Mouse (Mus musculus): ENCODE data around the gene St3gal3. TPM values are rescaled to one million over a fixed set of nuclear protein-coding genes. Genes with fewer than 3 reads are reported as not detected.

St3gal3 gene
- total RNA-seq, 2 experiments from 2014 or later, result 43.3 to 45.3 TPM

GRCm38 (mm10) chr4:117923450-117923849, 211.3 kb downstream of the St3gal3 start:
- DNase-seq, result no peak

GRCm38 (mm10) chr4:117921358-117921757, 213.4 kb downstream of the St3gal3 start:
- no peak for DNase-seq

- DNase-seq, result no peak
Measured at GRCm38 (mm10) chr4:117918762-117919161, 216.0 kb downstream of the St3gal3 start.

GRCm38 (mm10) chr4:117918261-117918660, 216.5 kb downstream of the St3gal3 start:
- DNase-seq, result no peak

GRCm38 (mm10) chr4:117917847-117918246, 216.9 kb downstream of the St3gal3 start:
- DNase-seq, result no peak

- DNase-seq, result no peak
Measured at GRCm38 (mm10) chr4:117917402-117917801, 217.3 kb downstream of the St3gal3 start.

GRCm38 (mm10) chr4:117916386-117916785, 218.3 kb downstream of the St3gal3 start:
- no peak for DNase-seq

GRCm38 (mm10) chr4:117915489-117916105, 219.1 kb downstream of the St3gal3 start:
- DNase-seq, result no peak

GRCm38 (mm10) chr4:117914591-117915442, 219.9 kb downstream of the St3gal3 start, which contains the start of gene Ipo13:
TSS of gene Ipo13 (minus strand) at chr4:117914999.
- peak; percentile 95 to 97 for DNase-seq

GRCm38 (mm10) chr4:117914031-117914430, 220.7 kb downstream of the St3gal3 start:
- DNase-seq, result no peak

GRCm38 (mm10) chr4:117913421-117913820, 221.3 kb downstream of the St3gal3 start:
- DNase-seq, result no peak

- no peak for DNase-seq
Measured at GRCm38 (mm10) chr4:117912685-117913273, 221.9 kb downstream of the St3gal3 start.

GRCm38 (mm10) chr4:117912131-117912561, 222.6 kb downstream of the St3gal3 start:
- no peak for DNase-seq

GRCm38 (mm10) chr4:117908834-117909453, 225.8 kb downstream of the St3gal3 start:
- DNase-seq, result no peak

- no peak for DNase-seq
Measured at GRCm38 (mm10) chr4:117906196-117906595, 228.5 kb downstream of the St3gal3 start.

GRCm38 (mm10) chr4:117904761-117905160, 230.0 kb downstream of the St3gal3 start:
- DNase-seq, result no peak

GRCm38 (mm10) chr4:117904094-117904493, 230.6 kb downstream of the St3gal3 start:
- DNase-seq, result no peak

- DNase-seq, result no peak
Measured at GRCm38 (mm10) chr4:117898111-117898510, 236.6 kb downstream of the St3gal3 start.

GRCm38 (mm10) chr4:117896031-117896430, 238.7 kb downstream of the St3gal3 start:
- DNase-seq, result no peak

- DNase-seq, result no peak
Measured at GRCm38 (mm10) chr4:117895339-117895738, 239.4 kb downstream of the St3gal3 start.

GRCm38 (mm10) chr4:117894601-117895000, 240.1 kb downstream of the St3gal3 start:
- DNase-seq, result no peak

GRCm38 (mm10) chr4:117893376-117893775, 241.3 kb downstream of the St3gal3 start:
- DNase-seq, result no peak

- peak; percentile 78 to 81 for DNase-seq
Measured at GRCm38 (mm10) chr4:117891738-117892161, 243.0 kb downstream of the St3gal3 start, which contains the start of gene Dph2. TSS of gene Dph2 (minus strand) at chr4:117892032.

Data from layer of hippocampus, postnatal 36 days (tissue).